Mouse (Mus musculus) heart, postnatal 0 days (tissue): ENCODE results near the gene Apbb1. TPM values are rescaled to one million over a fixed set of nuclear protein-coding genes. Genes with fewer than 3 reads are reported as not detected.

ENCODE experiments used
- ATAC-seq: fragments of 200-750 bp; cut with Nextera tagmentation; 2 replicates; pipeline ENCODE4 v1.8.0; 2017; ENCODE audit warnings: low read depth, moderate number of reproducible peaks, moderate library complexity; ENCODE audit not compliant: insufficient read depth
- DNase-seq: peaks from one replicate; pipeline ENCODE4 v3.0.0-alpha.2; 2016; ENCODE audit warnings: low spot score
- H3K27ac ChIP-seq: fragments of 300-500 bp; sonication (generic); 2 replicates; pipeline ENCODE4 v1.5.1; 2014; ENCODE audit warnings: low read depth, mild to moderate bottlenecking
- H3K27me3 ChIP-seq: fragments of 300-500 bp; sonication (generic); 2 replicates; pipeline ENCODE4 v1.6.1; 2014; ENCODE audit warnings: low read length, mixed read lengths; ENCODE audit not compliant: control insufficient read depth, insufficient read depth
- H3K36me3 ChIP-seq: fragments of 300-500 bp; sonication (generic); replicated peaks from 2 replicates; pipeline ENCODE4 v1.6.1; 2014; ENCODE audit warnings: low read length, mixed read lengths; ENCODE audit not compliant: control insufficient read depth, insufficient read depth
- H3K4me1 ChIP-seq: fragments of 300-500 bp; sonication (generic); 2 replicates; pipeline ENCODE4 v1.6.1; 2014; ENCODE audit warnings: antibody characterized with exemption; ENCODE audit not compliant: control insufficient read depth, insufficient read depth
- H3K4me2 ChIP-seq: fragments of 300-500 bp; sonication (generic); 2 replicates; pipeline ENCODE4 v1.6.1; 2014; ENCODE audit warnings: low read depth, mild to moderate bottlenecking, low read length, moderate library complexity
- H3K4me3 ChIP-seq: fragments of 300-500 bp; sonication (generic); 2 replicates; pipeline ENCODE4 v1.5.1; 2014; ENCODE audit warnings: low read depth, low read length
- H3K9ac ChIP-seq: fragments of 300-500 bp; sonication (generic); replicated peaks from 2 replicates; pipeline ENCODE4 v1.6.1; 2014; ENCODE audit warnings: low read depth, low read length, mixed read lengths
- H3K9me3 ChIP-seq: fragments of 300-500 bp; sonication (generic); replicated peaks from 2 replicates; pipeline ENCODE4 v1.6.1; 2016; ENCODE audit warnings: low read length; ENCODE audit not compliant: control insufficient read depth
- CTCF ChIP-seq: IDR thresholded peaks from 2 replicates; pipeline ENCODE4 v1.5.1; 2016; ENCODE audit warnings: antibody characterized with exemption, control low read depth, low read depth
- EP300 ChIP-seq: IDR thresholded peaks from 2 replicates; pipeline ENCODE4 v1.6.1; 2016; ENCODE audit warnings: antibody characterized with exemption, low read depth
- WGBS: fragments of 180-500 bp; shearing (Covaris S2); extraction: QIAGEN DNeasy Blood & Tissue Kit; methylation state at CpG from one replicate; pipeline ENCODE4 v1.1.7; 2014; 5-methylcytosine and 5-hydroxymethylcytosine counted together
- polyA plus RNA-seq: library from polyadenylated mRNA; unstranded; fragments of >200 nt; fragmentation: Nextera tagmentation; extraction: Ambion mirVana; gene quantifications from 2 replicates; pipeline ENCODE4 v1.2.1, GENCODE M21; 2015
- total RNA-seq: library from RNA; depleted of rRNA; stranded (reverse); fragments of >200 nt; gene quantifications from 2 replicates; pipeline ENCODE4 v1.2.3, GENCODE M21; 2014; ENCODE audit warnings: low replicate concordance

Gene Apbb1
- total and polyA plus RNA-seq, 2 experiments from 2014 or later, result 67.3 to 170 TPM

- Histone ChIP-seq H3K36me3 (peaks cover 83% of the 10 kb centered on the region), H3K27me3 (no peaks in the 10 kb centered on the region), H3K4me2 (no peak overlapping the region), H3K9me3 (no peaks in the 10 kb centered on the region), H3K27ac (no peak overlapping the region), H3K4me1 (0 out of 2 replicates have a peak, but pooled peaks cover 7% of the 10 kb centered on the region), H3K9ac (no peak overlapping the region), H3K4me3 (no peak overlapping the region)
- DNase-seq (no peak), ATAC-seq (no peak)
- TF ChIP-seq CTCF (no peak), EP300 (no peak)
- WGBS, result 88% methylated on average over 3 of the region's 3 CpGs
Measured at GRCm38 (mm10) chr7:105619701-105620100, 38.2 kb upstream of the Apbb1 start.

- H3K9me3 ChIP-seq, result no peaks in the 10 kb centered on the region
- DNase-seq, result no peak
- no peak overlapping the region for H3K4me2 ChIP-seq
- H3K4me1 ChIP-seq, result 0 out of 2 replicates have a peak, but pooled peaks cover 7% of the 10 kb centered on the region
- no peaks in the 10 kb centered on the region for H3K27me3 ChIP-seq
- ATAC-seq, result no peak
- no peak for TF ChIP-seq CTCF
- no peak for TF ChIP-seq EP300
- no peak overlapping the region for H3K27ac ChIP-seq
- no peak overlapping the region for H3K9ac ChIP-seq
- H3K4me3 ChIP-seq, result no peak overlapping the region
- peaks cover 84% of the 10 kb centered on the region for H3K36me3 ChIP-seq
- WGBS, result 95% methylated on average over 22 of the region's 22 CpGs
Measured at GRCm38 (mm10) chr7:105617810-105618209, 36.4 kb upstream of the Apbb1 start.

GRCm38 (mm10) chr7:105616561-105616960, 35.1 kb upstream of the Apbb1 start:
- no peak overlapping the region for H3K4me2 ChIP-seq
- no peak overlapping the region for H3K9ac ChIP-seq
- peak overlapping the region; percentile 15; the same call in 1 of the 2 replicates for H3K27ac ChIP-seq
- TF ChIP-seq CTCF (no peak), EP300 (no peak)
- 51% methylated on average over 6 of the region's 6 CpGs for WGBS
- DNase-seq (no peak), ATAC-seq (peak; percentile 71; the same call in 1 of the 2 replicates)
- peaks cover 92% of the 10 kb centered on the region for H3K36me3 ChIP-seq
- H3K4me1 ChIP-seq, result 0 out of 2 replicates have a peak, but pooled peaks cover 7% of the 10 kb centered on the region
- no peaks in the 10 kb centered on the region for H3K9me3 ChIP-seq
- H3K27me3 ChIP-seq, result no peaks in the 10 kb centered on the region
- H3K4me3 ChIP-seq, result no peak overlapping the region

GRCm38 (mm10) chr7:105615720-105616119, 34.3 kb upstream of the Apbb1 start:
- Histone ChIP-seq H3K27ac (no peak overlapping the region), H3K4me3 (no peak overlapping the region), H3K4me1 (0 out of 2 replicates have a peak, but pooled peaks cover 7% of the 10 kb centered on the region), H3K9ac (no peak overlapping the region), H3K36me3 (peaks cover 92% of the 10 kb centered on the region), H3K4me2 (no peak overlapping the region), H3K9me3 (no peaks in the 10 kb centered on the region), H3K27me3 (no peaks in the 10 kb centered on the region)
- WGBS, result 48% methylated on average over 1 of the region's 1 CpGs
- ATAC-seq (no peak), DNase-seq (no peak)
- TF ChIP-seq CTCF, result no peak
- no peak for TF ChIP-seq EP300

GRCm38 (mm10) chr7:105614400-105614799, 32.9 kb upstream of the Apbb1 start:
- TF ChIP-seq EP300 (no peak), CTCF (no peak)
- H3K4me1 ChIP-seq, result 0 out of 2 replicates have a peak, but pooled peaks cover 7% of the 10 kb centered on the region
- no peaks in the 10 kb centered on the region for H3K27me3 ChIP-seq
- WGBS, result 100% methylated on average over 1 of the region's 1 CpGs
- ATAC-seq (no peak), DNase-seq (no peak)
- no peak overlapping the region for H3K4me3 ChIP-seq
- H3K36me3 ChIP-seq, result peaks cover 95% of the 10 kb centered on the region
- no peak overlapping the region for H3K9ac ChIP-seq
- H3K27ac ChIP-seq, result no peak overlapping the region
- no peaks in the 10 kb centered on the region for H3K9me3 ChIP-seq
- H3K4me2 ChIP-seq, result no peak overlapping the region

- Histone ChIP-seq H3K36me3 (peaks cover 69% of the 10 kb centered on the region), H3K4me3 (no peak overlapping the region), H3K9me3 (no peaks in the 10 kb centered on the region), H3K27me3 (no peaks in the 10 kb centered on the region), H3K9ac (no peak overlapping the region), H3K4me2 (no peak overlapping the region), H3K27ac (no peak overlapping the region), H3K4me1 (0 out of 2 replicates have a peak, but pooled peaks cover 7% of the 10 kb centered on the region)
- no peak for DNase-seq
- no peak for ATAC-seq
- TF ChIP-seq EP300, result no peak
- TF ChIP-seq CTCF, result no peak
- 66% methylated on average over 1 of the region's 1 CpGs for WGBS
Measured at GRCm38 (mm10) chr7:105611767-105612166, 30.3 kb upstream of the Apbb1 start.
